Mouse (Mus musculus) layer of hippocampus, adult 2 months (tissue): Measurements from ENCODE around the gene Ubp1. TPM values are rescaled to one million over a fixed set of nuclear protein-coding genes. Genes with fewer than 3 reads are reported as not detected.
A peak's percentile ranks its signal among the peaks of the same experiment; 100 is the strongest.

Experiments used
- DNase-seq, 2 experiments: peaks; one replicate each; pipeline ENCODE4 v3.0.0; 2022; ENCODE audit warnings: low spot score in 2 of 2
- H3K27ac ChIP-seq: fragments of 200-600 bp; 2 replicates; pipeline ENCODE4 v1.8.1; 2022
- H3K4me3 ChIP-seq: fragments of 200-600 bp; 2 replicates; pipeline ENCODE4 v1.8.1; 2022; ENCODE audit warnings: mild to moderate bottlenecking
- CTCF ChIP-seq: fragments of 200-600 bp; conservative IDR thresholded peaks from 2 replicates; pipeline ENCODE4 v1.8.1; 2022; ENCODE audit warnings: antibody characterized with exemption, mild to moderate bottlenecking, moderate library complexity
- total RNA-seq, 2 experiments: library from RNA; stranded (reverse); gene quantifications; 2 replicates each; pipeline ENCODE4 v1.2.3; 2021

The Ubp1 gene
- total RNA-seq, 2 experiments from 2014 or later, result 77.0 to 91.3 TPM

DNA sequence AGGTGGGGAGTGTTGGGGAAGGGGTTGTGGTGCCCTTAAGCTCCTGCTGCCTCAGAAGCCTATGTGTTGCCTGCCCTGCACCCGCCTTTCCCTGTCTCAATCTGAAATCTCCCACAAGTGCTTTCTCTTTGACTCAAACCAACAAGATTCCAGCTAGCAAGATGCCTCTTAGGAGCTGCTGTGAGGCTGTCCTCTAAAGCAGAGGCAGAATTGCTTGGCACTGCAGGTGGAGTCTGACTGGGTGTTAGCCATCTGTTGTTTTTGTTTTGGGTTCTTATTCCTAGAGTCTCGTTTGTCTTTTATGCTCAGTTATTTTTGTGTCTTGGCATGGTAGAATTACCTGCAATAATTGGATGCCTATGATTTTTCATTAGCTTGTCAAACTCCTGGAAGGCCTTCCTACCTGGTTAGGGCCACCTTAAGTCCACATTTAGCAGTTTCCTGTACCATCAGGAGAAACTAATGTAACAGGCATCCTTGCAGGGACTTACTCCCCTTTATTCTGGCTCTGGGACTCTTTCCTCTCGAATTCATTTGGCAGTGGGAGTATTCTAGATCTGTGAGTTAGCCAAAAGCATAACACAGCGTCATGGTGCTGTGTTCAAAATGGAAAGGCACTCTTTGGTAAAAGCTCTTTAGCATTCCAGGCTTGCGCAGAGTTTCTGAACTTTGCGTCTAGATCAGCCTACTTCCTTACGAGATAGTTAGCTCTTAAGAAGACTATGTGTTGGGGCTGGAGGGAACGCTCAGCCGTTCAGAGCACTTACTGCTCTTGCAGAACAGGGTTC is 8.5 kb downstream of the Ubp1 start:
- no peak for TF ChIP-seq CTCF
- peak in 1 of 2 experiments; percentile 25 for DNase-seq
- peak overlapping the region; percentile 74 for H3K27ac ChIP-seq
- no peak overlapping the region for H3K4me3 ChIP-seq

DNA sequence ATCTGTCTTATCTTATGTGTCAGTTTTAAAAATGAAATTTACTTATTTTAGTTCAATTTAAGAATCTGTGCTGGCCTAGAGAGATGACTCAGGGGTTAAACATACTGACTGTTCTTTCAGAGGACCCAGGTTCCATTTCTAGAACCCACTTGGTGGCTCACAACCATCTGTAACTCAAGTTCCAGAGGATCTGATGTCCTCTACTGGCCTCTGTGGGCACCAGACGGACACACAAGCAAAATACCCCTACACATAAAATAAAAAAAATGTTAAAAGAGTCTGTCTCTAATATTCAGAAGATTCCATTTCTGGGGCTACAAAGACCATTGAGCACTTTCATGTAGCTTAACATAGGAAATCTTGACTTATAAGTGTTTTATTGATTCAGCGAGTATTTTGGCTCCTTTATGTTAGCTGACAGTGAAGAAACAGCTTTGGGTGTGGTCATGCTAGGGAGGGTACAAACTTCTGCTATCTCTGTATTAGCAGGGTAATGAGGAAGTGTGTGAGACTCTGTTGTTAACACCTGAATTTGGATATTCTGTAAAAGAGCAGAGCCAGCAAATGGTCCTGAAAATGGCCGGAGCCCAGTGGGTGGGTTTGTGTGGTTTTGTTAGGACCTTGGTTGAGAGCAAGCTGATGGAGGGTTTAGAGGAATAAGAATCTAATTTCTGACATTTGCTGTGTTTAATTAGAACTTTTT is 10.5 kb downstream of the Ubp1 start:
- DNase-seq, result no peak
- H3K4me3 ChIP-seq, result no peak overlapping the region
- no peak for TF ChIP-seq CTCF
- H3K27ac ChIP-seq, result no peak overlapping the region

DNA sequence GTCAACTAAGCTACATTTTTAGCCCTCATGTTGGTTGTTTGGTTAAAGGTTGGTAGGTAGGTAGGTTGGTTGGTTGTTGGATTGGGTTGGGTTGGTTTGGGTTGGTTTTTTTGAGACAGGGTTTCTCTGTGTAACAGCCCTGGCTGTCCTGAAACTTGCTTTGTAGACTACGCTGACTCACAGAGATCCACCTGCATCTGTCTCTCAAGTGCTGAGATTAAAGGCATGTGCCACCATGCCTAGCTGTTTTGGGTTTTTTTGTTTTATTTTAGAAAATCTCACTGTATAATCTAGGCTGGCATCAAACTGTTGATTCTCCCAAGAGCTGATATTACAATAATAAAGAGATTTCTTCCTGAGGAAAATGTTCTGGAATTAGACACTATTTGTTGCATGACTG is 12.6 kb downstream of the Ubp1 start:
- TF ChIP-seq CTCF, result no peak
- Histone ChIP-seq H3K27ac (no peak overlapping the region), H3K4me3 (no peak overlapping the region)
- DNase-seq, result no peak

GRCm38 (mm10) chr9:113947216-113947615 is 16.5 kb downstream of the Ubp1 start:
- DNase-seq, result no peak
- Histone ChIP-seq H3K4me3 (no peak overlapping the region), H3K27ac (no peak overlapping the region)
- no peak for TF ChIP-seq CTCF

GRCm38 (mm10) chr9:113957777-113958176 is 27.0 kb downstream of the Ubp1 start:
- Histone ChIP-seq H3K4me3 (no peak overlapping the region), H3K27ac (no peak overlapping the region)
- DNase-seq, result no peak
- no peak for TF ChIP-seq CTCF

DNA sequence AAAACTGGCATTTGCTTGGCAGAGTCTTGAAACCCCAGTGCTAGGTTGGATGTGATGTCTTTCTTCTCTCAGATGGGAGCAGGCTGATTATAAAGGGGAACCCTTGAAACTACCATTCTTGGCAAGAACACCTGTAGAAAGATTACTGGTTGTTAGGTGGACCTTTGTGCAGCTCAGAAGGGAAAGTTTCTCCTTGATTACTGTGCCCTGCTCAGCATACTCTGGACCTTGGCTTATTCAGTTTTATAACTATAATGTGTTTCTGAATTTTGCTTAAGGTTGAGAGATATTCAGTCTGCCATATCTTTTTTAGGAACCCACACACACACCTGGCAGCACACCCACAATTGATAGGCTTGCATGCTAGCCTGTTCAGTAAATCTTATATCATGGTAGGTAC is 33.0 kb downstream of the Ubp1 start:
- no peak for DNase-seq
- no peak for TF ChIP-seq CTCF
- Histone ChIP-seq H3K4me3 (no peak overlapping the region), H3K27ac (no peak overlapping the region)

DNA sequence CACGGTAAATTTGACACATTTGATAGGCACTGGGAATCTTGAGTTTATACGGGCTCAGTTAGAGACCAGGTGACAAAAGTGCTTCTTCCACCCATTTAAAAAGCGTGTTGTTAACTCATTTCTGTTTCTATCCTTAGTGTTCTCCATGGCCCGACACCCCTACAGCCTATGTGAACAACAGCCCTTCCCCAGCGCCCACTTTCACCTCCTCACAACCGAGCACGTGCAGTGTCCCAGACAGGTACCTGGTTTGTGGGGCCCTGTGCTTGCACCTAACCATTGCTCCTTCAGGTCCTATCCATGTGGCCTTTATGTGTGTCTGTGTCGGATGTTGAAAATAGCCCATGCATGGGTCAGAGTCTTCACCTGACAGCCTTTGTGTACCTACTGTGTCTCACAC is 33.7 kb downstream of the Ubp1 start:
- H3K27ac ChIP-seq, result no peak overlapping the region

DNA sequence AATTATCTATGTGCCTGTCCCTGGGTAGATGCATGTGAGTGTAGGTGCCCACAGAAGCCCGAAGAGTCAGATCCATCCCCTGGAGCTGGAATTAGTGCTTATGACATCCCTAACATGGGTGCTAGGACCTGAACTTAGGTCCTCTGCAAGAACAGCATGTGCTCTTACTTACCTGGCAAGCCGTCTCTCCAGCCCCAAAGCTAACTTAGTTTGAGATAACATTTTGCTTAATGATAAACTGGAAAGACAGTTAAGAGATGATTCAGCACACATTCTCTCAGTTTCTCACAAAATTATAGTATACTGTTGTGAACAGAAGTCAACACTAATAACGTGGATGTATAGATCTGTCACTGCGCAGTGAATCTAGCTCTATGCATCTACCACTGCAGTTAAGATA is 36.1 kb downstream of the Ubp1 start:
- TF ChIP-seq CTCF, result no peak
- H3K27ac ChIP-seq, result no peak overlapping the region

More for the DNA sequence above, 33.7 kb downstream of the Ubp1 start:
- no peak for DNase-seq
- no peak for TF ChIP-seq CTCF
- no peak overlapping the region for H3K4me3 ChIP-seq

GRCm38 (mm10) chr9:113968967-113969366 is 38.2 kb downstream of the Ubp1 start:
- no peak overlapping the region for H3K4me3 ChIP-seq
- TF ChIP-seq CTCF, result no peak

More for the DNA sequence above, 36.1 kb downstream of the Ubp1 start:
- no peak overlapping the region for H3K4me3 ChIP-seq
- no peak for DNase-seq

GRCm38 (mm10) chr9:113969399-113969798 is 38.7 kb downstream of the Ubp1 start:
- no peak overlapping the region for H3K27ac ChIP-seq
- no peak for TF ChIP-seq CTCF
- no peak for DNase-seq
- no peak overlapping the region for H3K4me3 ChIP-seq

More at GRCm38 (mm10) chr9:113968967-113969366, 38.2 kb downstream of the Ubp1 start:
- no peak overlapping the region for H3K27ac ChIP-seq
- DNase-seq, result no peak

DNA sequence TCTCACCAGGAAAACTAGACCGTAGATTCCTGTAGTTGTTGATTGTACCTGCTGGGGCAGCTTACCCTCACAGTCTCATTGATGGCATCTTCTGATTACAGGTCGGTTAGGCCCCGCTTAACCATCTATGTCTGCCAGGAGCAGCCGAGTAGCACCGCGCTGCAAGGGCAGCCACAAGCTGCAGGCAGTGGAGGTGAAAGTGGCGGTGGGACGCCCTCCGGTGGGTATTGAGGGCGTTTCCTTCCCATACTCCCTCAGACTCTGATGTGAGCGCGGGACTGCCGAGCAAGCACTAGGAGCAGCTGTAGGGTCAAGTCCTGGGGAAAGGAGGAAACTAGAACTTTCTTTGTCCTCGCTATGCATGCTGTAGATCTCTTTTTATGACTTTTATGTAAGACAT is 39.3 kb downstream of the Ubp1 start:
- no peak for DNase-seq
- 0 out of 2 replicates have a peak, but pooled peaks have one; percentile 24 for TF ChIP-seq CTCF
- H3K27ac ChIP-seq, result no peak overlapping the region
- H3K4me3 ChIP-seq, result no peak overlapping the region

- H3K4me3 ChIP-seq, result no peak overlapping the region
- no peak for TF ChIP-seq CTCF
- DNase-seq, result no peak
- no peak overlapping the region for H3K27ac ChIP-seq
These were observed 40.9 kb downstream of the Ubp1 start for GRCm38 (mm10) chr9:113971615-113972014.

DNA sequence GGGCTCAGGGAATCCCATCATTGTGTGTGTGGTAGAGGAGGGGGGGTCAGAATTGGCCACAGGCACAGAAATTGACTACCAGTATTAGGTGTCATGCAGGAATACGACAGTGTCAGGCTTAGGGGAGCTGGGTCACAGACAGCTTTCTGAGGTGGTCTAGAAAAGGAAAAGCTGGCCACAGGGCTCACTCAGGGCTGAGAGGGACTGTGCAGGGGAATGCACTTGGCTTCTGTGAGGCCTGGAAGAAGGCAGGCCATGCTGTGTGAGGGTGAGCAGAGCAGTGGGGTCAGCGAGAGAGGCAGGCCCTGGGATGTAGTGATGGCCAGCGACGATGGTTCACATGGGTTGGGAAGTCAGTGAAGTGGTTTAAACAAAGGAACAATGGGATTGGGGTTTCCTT is 43.1 kb downstream of the Ubp1 start:
- no peak for DNase-seq
- H3K27ac ChIP-seq, result no peak overlapping the region
- TF ChIP-seq CTCF, result no peak
- H3K4me3 ChIP-seq, result no peak overlapping the region

GRCm38 (mm10) chr9:113974945-113975344 is 44.2 kb downstream of the Ubp1 start:
- no peak overlapping the region for H3K27ac ChIP-seq

More at GRCm38 (mm10) chr9:113974945-113975344, 44.2 kb downstream of the Ubp1 start:
- DNase-seq, result no peak
- TF ChIP-seq CTCF, result no peak
- no peak overlapping the region for H3K4me3 ChIP-seq
